Mouse (Mus musculus) erythroid progenitor cell, adult 5-6 weeks (primary cell): Measurements from ENCODE around the gene Plod1. TPM values are rescaled to one million over a fixed set of nuclear protein-coding genes. Genes with fewer than 3 reads are reported as not detected.
"Not testable (repeated sequence)": the region's sequence is repeated elsewhere in the genome, so short reads cannot be mapped to it uniquely, and the experiment has no call there.

Experiments used
- ATAC-seq: replicated peaks from 2 replicates; pipeline ENCODE4 v1.8.0; 2016; ENCODE audit warnings: moderate number of reproducible peaks, mild to moderate bottlenecking, moderate TSS enrichment, inconsistent platforms; ENCODE audit not compliant: poor library complexity, low FRiP score, severe bottlenecking
- total RNA-seq, 2 experiments: library from RNA; stranded (forward) in 1 of 2; stranded (reverse) in 1 of 2; fragments of 150-400 nt in 1 of 2; fragments of 186-747, 209-891 nt in 1 of 2; gene quantifications; 2 replicates each; pipeline versions ENCODE4 v1.2.3 to v1.2.4; 2015 to 2017; ENCODE audit warnings: low replicate concordance in 2 of 2

The Plod1 gene
- total RNA-seq, 2 experiments from 2014 or later: 4.8 to 5.9 TPM

DNA sequence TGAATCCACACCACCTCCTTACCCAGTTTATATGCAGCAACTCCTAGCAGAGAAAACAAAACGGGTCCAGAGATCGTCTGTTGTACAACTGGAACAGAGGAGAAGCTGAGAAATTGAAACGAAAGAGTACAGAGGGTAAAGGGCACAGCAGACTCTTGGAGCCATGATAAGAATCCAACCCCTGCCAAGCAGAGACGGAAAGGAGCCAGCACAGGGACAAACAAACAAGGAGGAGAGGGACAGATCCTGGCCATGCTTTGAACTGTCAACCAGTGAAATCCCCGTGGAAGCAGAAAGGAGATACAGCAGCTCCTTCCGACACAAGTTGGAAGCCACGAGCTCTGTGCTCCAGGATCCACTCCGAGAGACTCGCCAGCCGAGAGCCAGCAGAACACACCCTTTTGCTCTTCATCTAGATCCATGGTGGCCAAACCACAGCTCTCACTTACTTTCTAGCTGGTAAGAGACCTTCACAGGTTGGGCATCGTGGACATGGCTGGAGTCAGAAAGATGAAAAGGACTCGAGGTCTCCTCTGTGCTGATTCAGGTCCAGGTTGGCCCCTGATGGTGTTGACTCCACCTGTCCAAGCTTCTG lies 33.6 kb downstream of the Plod1 start:
- no peak for ATAC-seq

DNA sequence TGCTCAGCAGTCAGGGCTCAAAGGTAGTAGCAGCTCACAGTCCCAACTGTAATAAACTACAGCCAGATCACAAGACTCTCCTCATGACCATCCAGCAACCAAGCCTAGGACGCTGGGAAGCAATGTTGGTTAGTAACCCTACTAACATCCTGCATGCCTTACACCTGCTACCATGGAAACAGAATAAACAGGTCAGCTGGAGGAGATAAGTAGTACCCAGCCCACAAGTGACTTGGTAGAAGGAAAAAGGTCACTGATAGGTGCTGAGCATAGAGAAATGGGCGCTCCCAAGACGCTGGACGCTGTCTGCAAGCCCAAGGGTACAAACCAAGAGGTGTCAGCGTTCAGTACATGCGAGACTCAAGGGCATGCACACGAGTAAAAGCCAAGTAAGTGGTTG lies 36.1 kb downstream of the Plod1 start:
- no peak for ATAC-seq

- ATAC-seq: no peak
These were observed 39.2 kb downstream of the Plod1 start for GRCm38 (mm10) chr4:147897348-147897747.

- no peak for ATAC-seq
These were observed 40.2 kb downstream of the Plod1 start for GRCm38 (mm10) chr4:147896411-147896810.

GRCm38 (mm10) chr4:147895815-147896330 lies 40.7 kb downstream of the Plod1 start:
- ATAC-seq: no peak

- ATAC-seq: no peak
These were observed 46.2 kb downstream of the Plod1 start for GRCm38 (mm10) chr4:147890341-147890740.

- ATAC-seq: no peak
These were observed 48.3 kb downstream of the Plod1 start for GRCm38 (mm10) chr4:147888237-147888636.

DNA sequence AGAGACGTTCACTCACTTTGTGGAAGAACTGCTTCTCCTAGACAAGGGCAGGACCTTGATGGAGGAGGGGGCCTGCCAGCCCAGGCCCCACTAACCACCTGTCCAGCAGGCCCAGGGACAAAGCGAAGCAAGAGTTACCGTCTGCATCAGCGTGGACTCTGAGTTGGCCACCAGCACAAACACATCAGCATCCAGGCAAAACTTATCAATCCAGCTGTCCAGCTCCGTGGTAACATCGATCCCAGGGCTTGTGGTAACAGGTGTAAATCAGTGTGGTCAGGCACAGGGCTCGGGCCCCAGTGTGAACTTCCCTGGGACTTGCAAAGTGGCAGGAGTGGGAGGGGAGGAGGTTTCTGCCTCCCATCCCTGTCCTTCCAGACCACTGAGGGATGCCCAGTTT lies 49.3 kb downstream of the Plod1 start:
- ATAC-seq: no peak

DNA sequence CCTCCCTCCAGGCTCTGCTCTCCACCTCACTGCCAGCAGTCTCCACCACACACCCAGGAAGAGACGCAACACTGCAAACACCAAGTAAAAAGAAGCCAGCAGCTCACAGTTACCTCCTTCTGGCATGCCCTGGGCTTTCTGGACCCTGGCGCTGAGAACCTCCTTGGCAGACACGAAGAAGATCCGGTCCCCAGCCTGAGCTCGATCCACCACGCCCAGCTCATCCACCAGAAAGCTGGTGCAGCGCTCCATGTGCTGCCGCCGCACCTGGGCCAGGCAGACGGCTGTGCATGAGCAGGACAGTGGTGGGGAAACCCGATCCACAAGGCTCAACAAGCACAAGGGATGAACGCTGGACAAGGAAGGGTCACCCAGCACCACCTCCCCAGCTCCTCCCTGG lies 50.4 kb downstream of the Plod1 start:
- no peak for ATAC-seq

DNA sequence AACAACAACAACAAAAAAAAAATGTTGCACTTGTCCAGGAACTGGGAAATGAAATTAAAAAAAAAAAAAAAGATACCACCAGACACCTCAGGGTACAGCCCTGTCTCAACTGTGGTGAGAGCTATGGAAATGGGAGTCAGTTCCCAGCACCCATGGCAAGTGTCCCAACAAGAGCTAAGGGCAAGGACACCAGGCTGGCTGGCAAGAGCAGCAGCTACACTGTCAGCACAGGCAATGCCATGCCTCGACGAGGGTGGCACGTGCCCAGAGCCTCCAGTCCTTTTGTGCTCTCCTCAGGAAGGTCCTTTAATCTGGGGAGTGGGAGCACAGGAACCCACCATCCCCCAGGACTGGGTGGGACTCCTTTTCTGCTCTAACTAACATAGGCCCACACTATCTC lies 52.4 kb downstream of the Plod1 start:
- no peak for ATAC-seq

GRCm38 (mm10) chr4:147883041-147883440 lies 53.5 kb downstream of the Plod1 start:
- no peak; the same call in 1 of the 2 replicates for ATAC-seq

DNA sequence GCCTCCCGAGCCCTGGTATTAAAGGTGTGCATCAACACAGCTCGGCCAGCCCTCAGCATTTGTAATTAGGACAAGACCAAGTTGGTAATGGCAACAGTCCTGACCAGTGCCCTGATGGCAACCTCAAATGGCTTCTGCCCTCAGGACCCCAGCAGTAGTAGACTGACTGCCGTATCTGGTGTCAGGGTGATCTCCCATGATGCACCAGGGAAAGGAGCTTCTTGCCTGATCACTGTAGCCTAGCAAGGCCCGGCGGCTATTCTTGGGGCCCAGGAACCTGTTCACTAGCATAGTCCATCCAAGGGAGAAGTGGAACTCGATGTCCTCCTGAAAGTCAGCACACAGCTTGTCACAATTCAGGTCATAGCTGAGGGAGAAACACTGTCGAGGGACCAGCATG lies 54.8 kb downstream of the Plod1 start:
- ATAC-seq: no peak

DNA sequence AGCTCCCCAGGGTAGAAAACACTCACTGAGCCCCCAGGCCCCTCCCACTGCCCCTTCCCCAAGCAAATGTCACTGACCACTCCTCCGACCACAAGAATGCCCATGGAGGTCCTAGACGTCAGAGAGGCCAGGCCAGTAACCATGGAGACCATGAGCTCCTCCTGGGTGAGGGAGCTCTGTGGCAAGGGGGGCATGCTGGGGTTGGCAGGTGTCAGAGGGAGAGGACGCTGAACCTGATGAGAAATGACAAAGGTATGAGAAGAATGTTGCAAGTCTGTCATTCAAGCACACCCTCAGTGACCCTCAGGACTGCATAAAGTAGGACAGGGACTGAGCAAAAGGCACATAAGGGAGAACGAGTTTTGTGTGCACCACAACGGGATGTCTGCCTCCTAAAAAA lies 56.7 kb downstream of the Plod1 start:
- no peak for ATAC-seq

DNA sequence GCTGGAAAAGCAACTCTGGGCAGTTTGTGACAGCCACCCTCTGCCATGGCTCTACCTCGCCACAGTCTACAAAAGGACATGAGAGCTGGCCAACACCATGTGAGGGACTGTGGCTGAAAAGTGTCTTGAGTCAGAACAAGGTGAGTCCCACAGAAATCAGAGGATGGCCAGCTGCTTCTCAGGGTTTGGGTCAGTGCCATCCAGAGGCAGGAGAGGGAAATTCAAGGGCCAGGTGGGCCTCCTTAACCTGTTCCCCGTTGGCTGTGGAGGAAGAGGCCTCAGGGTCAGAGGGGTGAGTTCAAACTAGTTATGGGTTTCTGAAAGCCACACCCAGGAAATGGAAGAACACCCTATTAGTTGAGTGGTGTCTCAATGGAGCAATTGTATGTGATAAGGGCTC lies 57.1 kb downstream of the Plod1 start:
- ATAC-seq: no peak

GRCm38 (mm10) chr4:147878537-147878936 lies 58.0 kb downstream of the Plod1 start:
- ATAC-seq: no peak

DNA sequence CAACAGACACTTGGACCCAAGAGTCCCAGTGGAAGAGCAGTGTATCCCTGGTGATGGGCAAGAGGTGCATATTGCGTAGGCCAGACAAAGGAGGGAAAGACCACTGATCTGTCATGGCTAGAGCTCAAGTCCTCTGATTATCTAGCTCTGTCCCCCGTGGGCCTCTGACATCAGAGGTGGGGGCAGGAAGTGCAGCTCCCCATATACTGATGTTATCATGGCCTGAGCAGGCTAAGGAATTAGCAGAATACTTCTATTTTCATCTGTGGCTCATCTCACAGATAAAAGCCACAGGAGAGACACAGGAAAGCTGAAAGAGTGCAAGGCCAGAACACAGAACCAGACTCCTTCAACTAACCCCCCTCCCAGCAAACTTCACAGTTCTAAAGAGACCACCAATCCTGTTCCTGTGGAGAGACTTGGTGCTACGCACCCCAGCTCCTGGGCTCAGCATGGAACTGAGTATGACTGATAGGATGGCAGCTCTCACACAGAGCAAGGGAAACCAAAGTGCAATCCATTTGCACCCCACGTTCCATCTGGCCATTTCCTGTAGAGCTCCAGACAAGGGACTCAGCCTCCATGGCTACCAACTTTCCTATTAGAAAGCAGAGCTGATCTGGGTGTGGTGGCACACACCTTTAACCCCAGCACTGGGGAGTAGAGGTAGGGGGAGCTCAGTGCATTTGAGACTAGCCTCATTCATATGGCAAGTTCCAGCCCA lies 60.6 kb downstream of the Plod1 start:
- ATAC-seq: no peak

DNA sequence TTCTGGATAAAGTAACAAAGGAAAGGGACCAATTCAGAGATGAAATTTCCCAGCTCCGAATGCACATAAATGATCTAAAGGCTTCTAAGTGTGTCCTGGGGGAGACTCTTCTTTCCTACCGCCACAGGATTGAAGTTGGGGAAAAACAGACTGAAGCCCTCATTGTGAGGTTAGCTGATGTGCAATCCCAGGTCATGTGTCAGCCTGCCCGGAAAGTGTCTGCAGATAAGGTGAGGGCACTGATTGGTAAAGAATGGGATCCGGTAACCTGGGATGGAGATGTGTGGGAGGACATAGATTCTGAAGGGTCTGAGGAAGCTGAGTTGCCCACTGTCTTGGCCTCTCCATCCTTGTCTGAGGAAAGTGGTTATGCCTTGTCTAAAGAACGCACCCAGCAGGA lies 67.3 kb downstream of the Plod1 start:
- peak; percentile 27; the same call in 1 of the 2 replicates for ATAC-seq

GRCm38 (mm10) chr4:147868450-147869031 lies 68.0 kb downstream of the Plod1 start, which contains the start of the genes Miip and Fv1:
Miip (minus strand) TSS chr4:147868816.
Fv1 (plus strand) TSS chr4:147868979.
- ATAC-seq: peak; percentile 96

- ATAC-seq: no peak
These were observed 68.8 kb downstream of the Plod1 start for GRCm38 (mm10) chr4:147867563-147868449.

- ATAC-seq: not testable (repeated sequence)
These were observed 69.8 kb downstream of the Plod1 start for GRCm38 (mm10) chr4:147866793-147867192.
